Mouse (Mus musculus): ENCODE measurements around the gene Aktip. TPM values are rescaled to one million over a fixed set of nuclear protein-coding genes. Genes with fewer than 3 reads are reported as not detected.

The Aktip gene
- polyA plus RNA-seq, 1 experiment: 4.1 TPM

GRCm38 (mm10) chr8:91205897-91206296, 6.1 kb upstream of the Aktip start:
- TF ChIP-seq GATA1 (IDR thresholded peaks at IDR 0.05; ENCODE audit: low read length): no peak

GRCm38 (mm10) chr8:91201184-91201583, 1.4 kb upstream of the Aktip start:
- no peak for TF ChIP-seq GATA1 (IDR thresholded peaks at IDR 0.05; ENCODE audit: low read length)

GRCm38 (mm10) chr8:91198036-91198435, 1.7 kb downstream of the Aktip start:
- no peak for TF ChIP-seq GATA1 (IDR thresholded peaks at IDR 0.05; ENCODE audit: low read length)

GRCm38 (mm10) chr8:91197233-91197632, 2.5 kb downstream of the Aktip start:
- no peak for TF ChIP-seq GATA1 (IDR thresholded peaks at IDR 0.05; ENCODE audit: low read length)

- no peak for TF ChIP-seq GATA1 (IDR thresholded peaks at IDR 0.05; ENCODE audit: low read length)
Observed at GRCm38 (mm10) chr8:91196661-91197060, 3.1 kb downstream of the Aktip start.

- no peak for TF ChIP-seq GATA1 (IDR thresholded peaks at IDR 0.05; ENCODE audit: low read length)
Observed at GRCm38 (mm10) chr8:91194081-91194480, 5.7 kb downstream of the Aktip start.

GRCm38 (mm10) chr8:91192941-91193340, 6.8 kb downstream of the Aktip start:
- TF ChIP-seq GATA1 (IDR thresholded peaks at IDR 0.05; ENCODE audit: low read length): no peak

GRCm38 (mm10) chr8:91190816-91191340, 8.9 kb downstream of the Aktip start:
- no peak for TF ChIP-seq GATA1 (IDR thresholded peaks at IDR 0.05; ENCODE audit: low read length)

GRCm38 (mm10) chr8:91188152-91188551, 11.6 kb downstream of the Aktip start:
- no peak for TF ChIP-seq GATA1 (IDR thresholded peaks at IDR 0.05; ENCODE audit: low read length)

GRCm38 (mm10) chr8:91186372-91186771, 13.4 kb downstream of the Aktip start:
- TF ChIP-seq GATA1 (IDR thresholded peaks at IDR 0.05; ENCODE audit: low read length): no peak

GRCm38 (mm10) chr8:91177708-91178107, 22.1 kb downstream of the Aktip start:
- TF ChIP-seq GATA1 (IDR thresholded peaks at IDR 0.05; ENCODE audit: low read length): no peak

- TF ChIP-seq GATA1 (IDR thresholded peaks at IDR 0.05; ENCODE audit: low read length): no peak
Observed at GRCm38 (mm10) chr8:91176176-91176575, 23.6 kb downstream of the Aktip start.

- TF ChIP-seq GATA1 (IDR thresholded peaks at IDR 0.05; ENCODE audit: low read length): no peak
Observed at GRCm38 (mm10) chr8:91171605-91172004, 28.2 kb downstream of the Aktip start.

- TF ChIP-seq GATA1 (IDR thresholded peaks at IDR 0.05; ENCODE audit: low read length): no peak
Observed at GRCm38 (mm10) chr8:91170914-91171313, 28.9 kb downstream of the Aktip start.

GRCm38 (mm10) chr8:91170152-91170551, 29.6 kb downstream of the Aktip start:
- no peak for TF ChIP-seq GATA1 (IDR thresholded peaks at IDR 0.05; ENCODE audit: low read length)

GRCm38 (mm10) chr8:91159959-91160800, 39.6 kb downstream of the Aktip start:
- TF ChIP-seq GATA1 (IDR thresholded peaks at IDR 0.05; ENCODE audit: low read length): no peak

- TF ChIP-seq GATA1 (IDR thresholded peaks at IDR 0.05; ENCODE audit: low read length): no peak
Observed at GRCm38 (mm10) chr8:91158617-91159016, 41.2 kb downstream of the Aktip start.
